Mouse (Mus musculus): ENCODE results near the gene Sertad3. TPM values are rescaled to one million over a fixed set of nuclear protein-coding genes. Genes with fewer than 3 reads are reported as not detected.
A peak's percentile ranks its signal among the peaks of the same experiment; 100 is the strongest.
"Not testable (repeated sequence)": the region's sequence is repeated elsewhere in the genome, so short reads cannot be mapped to it uniquely, and the experiment has no call there.

Gene Sertad3
- polyA plus RNA-seq, 1 experiment from 2014 or later: 31.4 TPM

GRCm38 (mm10) chr7:27493450-27493849 is 19.9 kb downstream of the Sertad3 start:
- Histone ChIP-seq H3K4me3 (replicated peaks) (no peak overlapping the region), H3K9ac (0 out of 2 replicates have a peak overlapping the region, but pooled peaks have one; percentile 80), H3K4me1 (replicated peaks) (peaks cover 71% of the 10 kb centered on the region), H3K4me2 (no peak overlapping the region), H3K27me3 (no peaks in the 10 kb centered on the region), H3K27ac (peak overlapping the region; percentile 93; the same call in 1 of the 2 replicates), H3K36me3 (peaks cover 15% of the 10 kb centered on the region), H3K9me3 (replicated peaks) (no peaks in the 10 kb centered on the region)
- DNase-seq (no peak), ATAC-seq (ENCODE audit: low read depth) (no peak)
- 73% methylated on average over 5 of the region's 5 CpGs for WGBS (ENCODE audit: insufficient replicate concordance)

GRCm38 (mm10) chr7:27494659-27495367 is 21.2 kb downstream of the Sertad3 start:
- 71% methylated on average over 9 of the region's 9 CpGs for WGBS (ENCODE audit: insufficient replicate concordance)
- H3K4me3 ChIP-seq (replicated peaks); DNase-seq; H3K9me3 ChIP-seq (replicated peaks); ATAC-seq (ENCODE audit: low read depth); H3K4me2 ChIP-seq; H3K36me3 ChIP-seq; H3K9ac ChIP-seq; H3K27me3 ChIP-seq; H3K27ac ChIP-seq: not testable (repeated sequence)
- H3K4me1 ChIP-seq (replicated peaks): peaks cover 57% of the 10 kb centered on the region

- ATAC-seq (ENCODE audit: low read depth): no peak
- H3K4me2 ChIP-seq: no peak within 1 kb of the TSS
- H3K9me3 ChIP-seq (replicated peaks): no peaks in the 10 kb centered on the region
- WGBS (ENCODE audit: insufficient replicate concordance): 64% methylated on average over 3 of the region's 3 CpGs
- no peak within 1 kb of the TSS for H3K9ac ChIP-seq
- no peaks in the 10 kb centered on the region for H3K36me3 ChIP-seq
- H3K4me3 ChIP-seq (replicated peaks): no peak within 1 kb of the TSS
- H3K4me1 ChIP-seq (replicated peaks): peaks cover 30% of the 10 kb centered on the region
- no peak within 1 kb of the TSS for H3K27ac ChIP-seq
- H3K27me3 ChIP-seq: no peaks in the 10 kb centered on the region
- no peak for DNase-seq
Measured at GRCm38 (mm10) chr7:27499036-27499435, 25.5 kb downstream of the Sertad3 start, which contains the start of gene Prx. Gene Prx (plus strand): TSS chr7:27499324.

- Histone ChIP-seq H3K4me1 (replicated peaks) (peaks cover 31% of the 10 kb centered on the region), H3K9me3 (replicated peaks) (no peaks in the 10 kb centered on the region), H3K4me2 (no peak overlapping the region), H3K4me3 (replicated peaks) (no peak overlapping the region), H3K9ac (no peak overlapping the region), H3K36me3 (no peaks in the 10 kb centered on the region), H3K27ac (no peak overlapping the region), H3K27me3 (no peaks in the 10 kb centered on the region)
- 50% methylated on average over 4 of the region's 4 CpGs for WGBS (ENCODE audit: insufficient replicate concordance)
- no peak for DNase-seq
- ATAC-seq (ENCODE audit: low read depth): no peak
Measured at GRCm38 (mm10) chr7:27501620-27502019, 28.1 kb downstream of the Sertad3 start.

- WGBS (ENCODE audit: insufficient replicate concordance): 36% methylated on average over 9 of the region's 9 CpGs
- Histone ChIP-seq H3K9ac (peak overlapping the region; percentile 73), H3K4me2 (peak overlapping the region; percentile 87), H3K27ac (peak overlapping the region; percentile 99), H3K9me3 (replicated peaks) (no peaks in the 10 kb centered on the region), H3K4me1 (replicated peaks) (peaks cover 36% of the 10 kb centered on the region), H3K4me3 (replicated peaks) (peak overlapping the region; percentile 69), H3K27me3 (no peaks in the 10 kb centered on the region), H3K36me3 (no peaks in the 10 kb centered on the region)
- ATAC-seq (ENCODE audit: low read depth) (no peak), DNase-seq (no peak)
Measured at GRCm38 (mm10) chr7:27506765-27507370, 33.3 kb downstream of the Sertad3 start.

- peak overlapping the region; percentile 69 for H3K4me3 ChIP-seq (replicated peaks)
- peak overlapping the region; percentile 99 for H3K27ac ChIP-seq
- H3K36me3 ChIP-seq: no peaks in the 10 kb centered on the region
- peak overlapping the region; percentile 74 for H3K9ac ChIP-seq
- H3K9me3 ChIP-seq (replicated peaks): no peaks in the 10 kb centered on the region
- peak; percentile 100 for DNase-seq
- under 1% methylated on average over 54 of the region's 54 CpGs for WGBS (ENCODE audit: insufficient replicate concordance)
- H3K27me3 ChIP-seq: no peaks in the 10 kb centered on the region
- H3K4me2 ChIP-seq: peak overlapping the region; percentile 87
- peak; percentile 95 for ATAC-seq (ENCODE audit: low read depth)
- peaks cover 32% of the 10 kb centered on the region for H3K4me1 ChIP-seq (replicated peaks)
Measured at GRCm38 (mm10) chr7:27507711-27508647, 34.4 kb downstream of the Sertad3 start.

- peak; percentile 71 for DNase-seq
- WGBS (ENCODE audit: insufficient replicate concordance): 16% methylated on average over 6 of the region's 6 CpGs
- H3K36me3 ChIP-seq: no peaks in the 10 kb centered on the region
- H3K4me3 ChIP-seq (replicated peaks): peak overlapping the region; percentile 69
- no peaks in the 10 kb centered on the region for H3K9me3 ChIP-seq (replicated peaks)
- H3K27me3 ChIP-seq: no peaks in the 10 kb centered on the region
- H3K4me2 ChIP-seq: peak overlapping the region; percentile 87
- peaks cover 31% of the 10 kb centered on the region for H3K4me1 ChIP-seq (replicated peaks)
- H3K27ac ChIP-seq: peak overlapping the region; percentile 99
- ATAC-seq (ENCODE audit: low read depth): peak; percentile 79
- peak overlapping the region; percentile 74 for H3K9ac ChIP-seq
Measured at GRCm38 (mm10) chr7:27508648-27509005, 35.1 kb downstream of the Sertad3 start.

GRCm38 (mm10) chr7:27510809-27511208 is 37.2 kb downstream of the Sertad3 start:
- Histone ChIP-seq H3K9me3 (replicated peaks) (no peaks in the 10 kb centered on the region), H3K27ac (no peak overlapping the region), H3K4me1 (replicated peaks) (peaks cover 34% of the 10 kb centered on the region), H3K4me3 (replicated peaks) (no peak overlapping the region), H3K4me2 (no peak overlapping the region), H3K36me3 (no peaks in the 10 kb centered on the region), H3K27me3 (no peaks in the 10 kb centered on the region), H3K9ac (no peak overlapping the region)
- WGBS (ENCODE audit: insufficient replicate concordance): 70% methylated on average over 2 of the region's 2 CpGs
- ATAC-seq (ENCODE audit: low read depth): no peak
- no peak for DNase-seq

GRCm38 (mm10) chr7:27514961-27515360 is 41.4 kb downstream of the Sertad3 start:
- no peak for ATAC-seq (ENCODE audit: low read depth)
- no peak overlapping the region for H3K4me2 ChIP-seq
- no peak overlapping the region for H3K27ac ChIP-seq
- peaks cover 6% of the 10 kb centered on the region; the same call in 1 of the 2 replicates for H3K4me1 ChIP-seq (replicated peaks)
- H3K4me3 ChIP-seq (replicated peaks): no peak overlapping the region
- H3K27me3 ChIP-seq: no peaks in the 10 kb centered on the region
- no peak overlapping the region for H3K9ac ChIP-seq
- no peak for DNase-seq
- H3K36me3 ChIP-seq: 0 out of 2 replicates have a peak, but pooled peaks cover 6% of the 10 kb centered on the region
- WGBS (ENCODE audit: insufficient replicate concordance): 69% methylated on average over 9 of the region's 9 CpGs
- H3K9me3 ChIP-seq (replicated peaks): peaks cover 5% of the 10 kb centered on the region; the same call in 1 of the 2 replicates

GRCm38 (mm10) chr7:27518314-27518713 is 44.7 kb downstream of the Sertad3 start:
- Histone ChIP-seq H3K36me3 (0 out of 2 replicates have a peak, but pooled peaks cover 6% of the 10 kb centered on the region), H3K9me3 (replicated peaks) (peaks cover 6% of the 10 kb centered on the region; the same call in 1 of the 2 replicates), H3K4me2 (no peak overlapping the region), H3K9ac (no peak overlapping the region), H3K27me3 (no peaks in the 10 kb centered on the region), H3K27ac (no peak overlapping the region), H3K4me3 (replicated peaks) (no peak overlapping the region), H3K4me1 (replicated peaks) (peaks cover 9% of the 10 kb centered on the region)
- ATAC-seq (ENCODE audit: low read depth) (no peak), DNase-seq (no peak)
- WGBS (ENCODE audit: insufficient replicate concordance): 65% methylated on average over 9 of the region's 9 CpGs

- H3K36me3 ChIP-seq: 0 out of 2 replicates have a peak, but pooled peaks cover 6% of the 10 kb centered on the region
- no peak overlapping the region for H3K4me2 ChIP-seq
- H3K9ac ChIP-seq: no peak overlapping the region
- no peak for ATAC-seq (ENCODE audit: low read depth)
- no peak overlapping the region for H3K27ac ChIP-seq
- no peak for DNase-seq
- H3K9me3 ChIP-seq (replicated peaks): peaks cover 6% of the 10 kb centered on the region; the same call in 1 of the 2 replicates
- H3K4me3 ChIP-seq (replicated peaks): no peak overlapping the region
- peaks cover 7% of the 10 kb centered on the region for H3K4me1 ChIP-seq (replicated peaks)
- no peaks in the 10 kb centered on the region for H3K27me3 ChIP-seq
Measured at GRCm38 (mm10) chr7:27520104-27520503, 46.5 kb downstream of the Sertad3 start.
